Mouse (Mus musculus): ENCODE results near the gene Mvb12a.

- no peak for TF ChIP-seq TCF12 (IDR thresholded peaks at IDR 0.05; ENCODE audit: insufficient read depth, poor library complexity, severe bottlenecking)
- peak; percentile 46 for TF ChIP-seq POLR2A (IDR thresholded peaks at IDR 0.05; ENCODE audit: insufficient read length, low read depth)
- no peak for TF ChIP-seq POLR2AphosphoS2 (IDR thresholded peaks at IDR 0.05; ENCODE audit: insufficient read length, low read depth)
- peak; percentile 74 for TF ChIP-seq USF1 (IDR thresholded peaks at IDR 0.05; ENCODE audit: low read depth)
- no peak for TF ChIP-seq MAX (IDR thresholded peaks at IDR 0.05; ENCODE audit: low read depth)
- TF ChIP-seq E2F4 (IDR thresholded peaks at IDR 0.05; ENCODE audit: insufficient read depth): no peak
- no peak for TF ChIP-seq MYOG (IDR thresholded peaks at IDR 0.05; ENCODE audit: control insufficient read depth in 1 of 3, insufficient read depth in 1 of 3, insufficient read length in 2 of 3, low read depth in 2 of 3)
- TF ChIP-seq REST (IDR thresholded peaks at IDR 0.05; ENCODE audit: insufficient read depth, insufficient read length): no peak
Observed at GRCm38 (mm10) chr8:71570291-71570954, 27.7 kb downstream of the Mvb12a start.
